Mouse (Mus musculus) thymus, postnatal 25 days (tissue): ENCODE data around the gene Fkbp6.

Experiments
- DNase-seq: peaks from one replicate; pipeline ENCODE4 v3.0.0; 2022

The Fkbp6 gene

GRCm38 (mm10) chr5:135351606-135352005, 1.8 kb upstream of the Fkbp6 start:
- no peak for DNase-seq

GRCm38 (mm10) chr5:135347511-135348011, 2.3 kb downstream of the Fkbp6 start:
- no peak for DNase-seq

GRCm38 (mm10) chr5:135346430-135346829, 3.4 kb downstream of the Fkbp6 start:
- DNase-seq, result no peak

- no peak for DNase-seq
Observed at GRCm38 (mm10) chr5:135345989-135346388, 3.9 kb downstream of the Fkbp6 start.

- DNase-seq, result no peak
Observed at GRCm38 (mm10) chr5:135337575-135337974, 12.3 kb downstream of the Fkbp6 start.

GRCm38 (mm10) chr5:135331161-135331560, 18.7 kb downstream of the Fkbp6 start:
- no peak for DNase-seq

GRCm38 (mm10) chr5:135330201-135330600, 19.6 kb downstream of the Fkbp6 start:
- DNase-seq, result no peak

- no peak for DNase-seq
Observed at GRCm38 (mm10) chr5:135329471-135329870, 20.4 kb downstream of the Fkbp6 start.

- no peak for DNase-seq
Observed at GRCm38 (mm10) chr5:135326121-135326659, 23.7 kb downstream of the Fkbp6 start.

GRCm38 (mm10) chr5:135322197-135322596, 27.6 kb downstream of the Fkbp6 start:
- DNase-seq, result no peak

- no peak for DNase-seq
Observed at GRCm38 (mm10) chr5:135319856-135320255, 30.0 kb downstream of the Fkbp6 start.

GRCm38 (mm10) chr5:135316177-135316576, 33.7 kb downstream of the Fkbp6 start:
- DNase-seq, result no peak

- no peak for DNase-seq
Observed at GRCm38 (mm10) chr5:135306321-135306965, 43.4 kb downstream of the Fkbp6 start.

- DNase-seq, result no peak
Observed at GRCm38 (mm10) chr5:135302454-135302853, 47.4 kb downstream of the Fkbp6 start.

- DNase-seq, result no peak
Observed at GRCm38 (mm10) chr5:135301916-135302315, 47.9 kb downstream of the Fkbp6 start.

GRCm38 (mm10) chr5:135292001-135292400, 57.8 kb downstream of the Fkbp6 start:
- no peak for DNase-seq

- DNase-seq, result no peak
Observed at GRCm38 (mm10) chr5:135291193-135291592, 58.7 kb downstream of the Fkbp6 start.

- DNase-seq, result no peak
Observed at GRCm38 (mm10) chr5:135290703-135291102, 59.1 kb downstream of the Fkbp6 start.

- DNase-seq, result no peak
Observed at GRCm38 (mm10) chr5:135286926-135287325, 62.9 kb downstream of the Fkbp6 start.

- peak; percentile 74 for DNase-seq
Observed at GRCm38 (mm10) chr5:135286185-135286584, 63.7 kb downstream of the Fkbp6 start.

GRCm38 (mm10) chr5:135285211-135285610, 64.6 kb downstream of the Fkbp6 start:
- no peak for DNase-seq

- no peak for DNase-seq
Observed at GRCm38 (mm10) chr5:135280226-135280625, 69.6 kb downstream of the Fkbp6 start.

- DNase-seq, result no peak
Observed at GRCm38 (mm10) chr5:135276597-135276996, 73.2 kb downstream of the Fkbp6 start.

GRCm38 (mm10) chr5:135274663-135275396, 75.0 kb downstream of the Fkbp6 start:
- no peak for DNase-seq
